Mouse (Mus musculus) ES-E14 (cell line): Measurements from ENCODE around the gene Pou5f1. TPM values are rescaled to one million over a fixed set of nuclear protein-coding genes. Genes with fewer than 3 reads are reported as not detected.
A peak's percentile ranks its signal among the peaks of the same experiment; 100 is the strongest.

Experiments
- DNase-seq: peaks from one replicate; pipeline ENCODE4 v3.0.0-alpha.2; 2013; ENCODE audit warnings: low read depth, low spot score
- H3K27ac ChIP-seq: 2 replicates; pipeline ENCODE4 v1.5.1; 2012; ENCODE audit warnings: low read depth, mild to moderate bottlenecking, low read length, moderate library complexity, mixed read lengths; ENCODE audit not compliant: poor library complexity, insufficient read depth, severe bottlenecking
- H3K36me3 ChIP-seq: 2 replicates; pipeline ENCODE4 v1.6.1; 2012; ENCODE audit warnings: mild to moderate bottlenecking, low read length, moderate library complexity, mixed read lengths; ENCODE audit not compliant: control insufficient read depth, poor library complexity, insufficient read depth, severe bottlenecking
- H3K4me1 ChIP-seq, 2 experiments: fragments of 150-350 bp in 1 of 2; sonication (generic) in 1 of 2; 2 replicates each; pipeline ENCODE4 v1.6.1; 2012; ENCODE audit warnings: low read length in 2 of 2, mild to moderate bottlenecking in 1 of 2, mixed read lengths in 1 of 2; ENCODE audit not compliant: control insufficient read depth in 2 of 2, insufficient read depth in 2 of 2, poor library complexity in 1 of 2
- H3K4me3 ChIP-seq, 2 experiments: fragments of 150-350 bp in 1 of 2; sonication (generic) in 1 of 2; 2 replicates each; pipeline ENCODE4 v1.5.1; 2012; ENCODE audit warnings: low read length in 2 of 2, low read depth in 1 of 2, mild to moderate bottlenecking in 1 of 2, mixed read lengths in 1 of 2; ENCODE audit not compliant: insufficient read depth in 1 of 2, poor library complexity in 1 of 2, severe bottlenecking in 1 of 2
- H3K9ac ChIP-seq: 2 replicates; pipeline ENCODE4 v1.6.1; 2012; ENCODE audit warnings: low read depth, mild to moderate bottlenecking, low read length, mixed read lengths; ENCODE audit not compliant: poor library complexity, insufficient read depth, severe bottlenecking
- H3K9me3 ChIP-seq: fragments of 150-350 bp; sonication (generic); 2 replicates; pipeline ENCODE4 v1.6.1; 2012; ENCODE audit warnings: low read depth, mild to moderate bottlenecking, low read length; ENCODE audit not compliant: control insufficient read depth, insufficient read depth
- CHD2 ChIP-seq: IDR thresholded peaks from 2 replicates; pipeline ENCODE4 v1.6.1; 2014; ENCODE audit warnings: mild to moderate bottlenecking, low read depth, low read length, inconsistent platforms
- HCFC1 ChIP-seq: IDR thresholded peaks from 2 replicates; pipeline ENCODE4 v1.6.1; 2012; ENCODE audit warnings: low read length, inconsistent platforms, borderline replicate concordance; ENCODE audit not compliant: insufficient read depth
- MAFK ChIP-seq: IDR thresholded peaks from 2 replicates; pipeline ENCODE4 v1.6.1; 2014; ENCODE audit warnings: mild to moderate bottlenecking, low read depth, low read length, inconsistent platforms; ENCODE audit not compliant: insufficient read depth
- ZC3H11A ChIP-seq: IDR thresholded peaks from 2 replicates; pipeline ENCODE4 v1.6.1; 2012; ENCODE audit warnings: low read depth, mild to moderate bottlenecking, inconsistent platforms, low read length, borderline replicate concordance
- ZNF384 ChIP-seq: IDR thresholded peaks from 2 replicates; pipeline ENCODE4 v1.6.1; 2012; ENCODE audit warnings: low read depth, low read length, inconsistent platforms
- in situ Hi-C, 2 experiments: fragments of 600-800 bp; cut with MboI; formaldehyde crosslinking; loops; one replicate each; pipeline ENCODE4 v1.15.1; 2025; ENCODE audit warnings: low sequenced_read_pairs in 2 of 2, inconsistent platforms in 1 of 2; ENCODE audit not compliant: unreplicated experiment in 2 of 2
- total RNA-seq: library from RNA; depleted of rRNA; stranded (reverse); fragments of 300-350 nt; gene quantifications from 2 replicates; pipeline ENCODE4 v1.2.3, GENCODE M21; 2012

The Pou5f1 gene
- total RNA-seq, 1 experiment: 868 TPM

GRCm38 (mm10) chr17:35509284-35509683 is 3.5 kb downstream of the Pou5f1 start:
- in situ Hi-C loops: no loop called here

GRCm38 (mm10) chr17:35512916-35513626 is 7.3 kb downstream of the Pou5f1 start:
- no peak for DNase-seq
- in situ Hi-C loops: no loop called here
- TF ChIP-seq HCFC1 (no peak), ZNF384 (no peak), ZC3H11A (no peak), MAFK (no peak), CHD2 (no peak)

More at GRCm38 (mm10) chr17:35509284-35509683, 3.5 kb downstream of the Pou5f1 start:
- no peaks in the 10 kb centered on the region for H3K9me3 ChIP-seq
- peak overlapping the region; percentile 88 for H3K27ac ChIP-seq
- no peak for DNase-seq
- peaks cover 52% of the 10 kb centered on the region for H3K36me3 ChIP-seq
- peaks cover 6 to 10% of the 10 kb centered on the region in 2 experiments for H3K4me1 ChIP-seq
- peak overlapping the region; percentile 69; the same call in 1 of the 2 replicates for H3K9ac ChIP-seq
- H3K4me3 ChIP-seq: peak overlapping the region; percentile 18 to 79
- TF ChIP-seq CHD2 (no peak), ZNF384 (peak; percentile 56; the same call in 1 of the 2 replicates), HCFC1 (0 out of 2 replicates have a peak, but pooled peaks have one; percentile 20), ZC3H11A (peak; percentile 93)

GRCm38 (mm10) chr17:35513886-35514285 is 8.1 kb downstream of the Pou5f1 start:
- Histone ChIP-seq H3K4me3 (no peak overlapping the region), H3K4me1 (peaks cover 8 to 12% of the 10 kb centered on the region in 2 experiments; a peak in 3 of 4 replicates), H3K36me3 (peaks cover 42% of the 10 kb centered on the region), H3K27ac (no peak overlapping the region; the same call in 1 of the 2 replicates), H3K9me3 (no peaks in the 10 kb centered on the region), H3K9ac (no peak overlapping the region)
- TF ChIP-seq HCFC1 (no peak), ZNF384 (peak; percentile 59; the same call in 1 of the 2 replicates), CHD2 (peak; percentile 40; the same call in 1 of the 2 replicates), ZC3H11A (peak; percentile 55; the same call in 1 of the 2 replicates), MAFK (no peak)
- in situ Hi-C loops: no loop called here
- peak; percentile 91 for DNase-seq

More at GRCm38 (mm10) chr17:35512916-35513626, 7.3 kb downstream of the Pou5f1 start:
- H3K4me3 ChIP-seq: no peak overlapping the region
- H3K36me3 ChIP-seq: peaks cover 47% of the 10 kb centered on the region
- no peak overlapping the region for H3K9ac ChIP-seq
- H3K4me1 ChIP-seq: peaks cover 10 to 12% of the 10 kb centered on the region in 2 experiments
- no peaks in the 10 kb centered on the region for H3K9me3 ChIP-seq
- H3K27ac ChIP-seq: no peak overlapping the region

- in situ Hi-C loops: no loop called here
- Histone ChIP-seq H3K4me3 (no peak overlapping the region), H3K4me1 (peaks cover 5 to 12% of the 10 kb centered on the region in 2 experiments; a peak in 2 of 4 replicates), H3K9ac (peak overlapping the region; percentile 3; the same call in 1 of the 2 replicates), H3K9me3 (no peaks in the 10 kb centered on the region), H3K27ac (peak overlapping the region; percentile 16; the same call in 1 of the 2 replicates), H3K36me3 (peaks cover 34% of the 10 kb centered on the region)
- TF ChIP-seq ZNF384: no peak
- TF ChIP-seq MAFK: no peak
- TF ChIP-seq HCFC1: no peak
- no peak for TF ChIP-seq ZC3H11A
- DNase-seq: no peak
Measured at GRCm38 (mm10) chr17:35514756-35515155, 8.9 kb downstream of the Pou5f1 start.
